Mouse (Mus musculus): ENCODE results near the gene Rnf216. TPM values are rescaled to one million over a fixed set of nuclear protein-coding genes. Genes with fewer than 3 reads are reported as not detected.
"Not testable (repeated sequence)": the region's sequence is repeated elsewhere in the genome, so short reads cannot be mapped to it uniquely, and the experiment has no call there.

Rnf216 gene
- polyA plus RNA-seq, 1 experiment from 2014 or later: 14.6 TPM

GRCm38 (mm10) chr5:143134216-143135010 is 21.6 kb upstream of the Rnf216 start:
- not testable (repeated sequence) for H3K36me3 ChIP-seq (ENCODE audit: control insufficient read depth, insufficient read depth); H3K4me1 ChIP-seq (ENCODE audit: control insufficient read depth, low read depth, low read length); ATAC-seq (ENCODE audit: low read depth); H3K4me2 ChIP-seq (ENCODE audit: low read depth, low read length); H3K4me3 ChIP-seq (ENCODE audit: low read depth, low read length); H3K27ac ChIP-seq (ENCODE audit: low read length); H3K9ac ChIP-seq (ENCODE audit: low read depth, low read length); H3K9me3 ChIP-seq (replicated peaks; ENCODE audit: control insufficient read depth, low read length); H3K27me3 ChIP-seq (ENCODE audit: control insufficient read depth, insufficient read depth, low read depth, low read length)
- WGBS (ENCODE audit: insufficient replicate concordance): 75% methylated on average over 3 of the region's 6 CpGs

GRCm38 (mm10) chr5:143132935-143133514 is 20.2 kb upstream of the Rnf216 start:
- Histone ChIP-seq H3K4me3 (ENCODE audit: low read depth, low read length) (no peak overlapping the region), H3K27me3 (ENCODE audit: control insufficient read depth, insufficient read depth, low read depth, low read length) (no peaks in the 10 kb centered on the region), H3K4me1 (ENCODE audit: control insufficient read depth, low read depth, low read length) (peaks cover 4% of the 10 kb centered on the region; the same call in 1 of the 2 replicates), H3K9me3 (replicated peaks; ENCODE audit: control insufficient read depth, low read length) (no peaks in the 10 kb centered on the region), H3K4me2 (ENCODE audit: low read depth, low read length) (no peak overlapping the region), H3K27ac (ENCODE audit: low read length) (no peak overlapping the region), H3K9ac (ENCODE audit: low read depth, low read length) (no peak overlapping the region), H3K36me3 (ENCODE audit: control insufficient read depth, insufficient read depth) (no peaks in the 10 kb centered on the region)
- ATAC-seq (ENCODE audit: low read depth): no peak
- WGBS (ENCODE audit: insufficient replicate concordance): 17% methylated on average over 13 of the region's 13 CpGs

GRCm38 (mm10) chr5:143130342-143130741 is 17.5 kb upstream of the Rnf216 start:
- no peak overlapping the region for H3K9ac ChIP-seq (ENCODE audit: low read depth, low read length)
- no peak for ATAC-seq (ENCODE audit: low read depth)
- H3K4me3 ChIP-seq (ENCODE audit: low read depth, low read length): no peak overlapping the region
- H3K27ac ChIP-seq (ENCODE audit: low read length): no peak overlapping the region
- H3K9me3 ChIP-seq (replicated peaks; ENCODE audit: control insufficient read depth, low read length): no peaks in the 10 kb centered on the region
- no peaks in the 10 kb centered on the region for H3K36me3 ChIP-seq (ENCODE audit: control insufficient read depth, insufficient read depth)
- no peaks in the 10 kb centered on the region for H3K27me3 ChIP-seq (ENCODE audit: control insufficient read depth, insufficient read depth, low read depth, low read length)
- 71% methylated on average over 7 of the region's 7 CpGs for WGBS (ENCODE audit: insufficient replicate concordance)
- peaks cover 4% of the 10 kb centered on the region; the same call in 1 of the 2 replicates for H3K4me1 ChIP-seq (ENCODE audit: control insufficient read depth, low read depth, low read length)
- H3K4me2 ChIP-seq (ENCODE audit: low read depth, low read length): no peak overlapping the region

- H3K9ac ChIP-seq (ENCODE audit: low read depth, low read length): no peak overlapping the region
- H3K27ac ChIP-seq (ENCODE audit: low read length): no peak overlapping the region
- WGBS (ENCODE audit: insufficient replicate concordance): 85% methylated on average over 16 of the region's 16 CpGs
- no peaks in the 10 kb centered on the region for H3K9me3 ChIP-seq (replicated peaks; ENCODE audit: control insufficient read depth, low read length)
- no peaks in the 10 kb centered on the region for H3K36me3 ChIP-seq (ENCODE audit: control insufficient read depth, insufficient read depth)
- H3K4me3 ChIP-seq (ENCODE audit: low read depth, low read length): no peak overlapping the region
- H3K27me3 ChIP-seq (ENCODE audit: control insufficient read depth, insufficient read depth, low read depth, low read length): no peaks in the 10 kb centered on the region
- no peaks in the 10 kb centered on the region for H3K4me1 ChIP-seq (ENCODE audit: control insufficient read depth, low read depth, low read length)
- no peak for ATAC-seq (ENCODE audit: low read depth)
- H3K4me2 ChIP-seq (ENCODE audit: low read depth, low read length): no peak overlapping the region
Measured at GRCm38 (mm10) chr5:143129101-143129500, 16.3 kb upstream of the Rnf216 start.

GRCm38 (mm10) chr5:143127837-143128236 is 15.0 kb upstream of the Rnf216 start:
- H3K9me3 ChIP-seq (replicated peaks; ENCODE audit: control insufficient read depth, low read length): no peaks in the 10 kb centered on the region
- H3K27ac ChIP-seq (ENCODE audit: low read length): no peak overlapping the region
- WGBS (ENCODE audit: insufficient replicate concordance): 63% methylated on average over 8 of the region's 8 CpGs
- H3K4me1 ChIP-seq (ENCODE audit: control insufficient read depth, low read depth, low read length): no peaks in the 10 kb centered on the region
- H3K36me3 ChIP-seq (ENCODE audit: control insufficient read depth, insufficient read depth): no peaks in the 10 kb centered on the region
- no peak for ATAC-seq (ENCODE audit: low read depth)
- no peak overlapping the region for H3K9ac ChIP-seq (ENCODE audit: low read depth, low read length)
- no peaks in the 10 kb centered on the region for H3K27me3 ChIP-seq (ENCODE audit: control insufficient read depth, insufficient read depth, low read depth, low read length)
- no peak overlapping the region for H3K4me3 ChIP-seq (ENCODE audit: low read depth, low read length)
- no peak overlapping the region for H3K4me2 ChIP-seq (ENCODE audit: low read depth, low read length)

GRCm38 (mm10) chr5:143126908-143127307 is 14.1 kb upstream of the Rnf216 start:
- Histone ChIP-seq H3K36me3 (ENCODE audit: control insufficient read depth, insufficient read depth) (no peaks in the 10 kb centered on the region), H3K27me3 (ENCODE audit: control insufficient read depth, insufficient read depth, low read depth, low read length) (no peaks in the 10 kb centered on the region)
- no peak for ATAC-seq (ENCODE audit: low read depth)

GRCm38 (mm10) chr5:143126089-143126488 is 13.3 kb upstream of the Rnf216 start:
- Histone ChIP-seq H3K4me3 (ENCODE audit: low read depth, low read length) (no peak overlapping the region), H3K36me3 (ENCODE audit: control insufficient read depth, insufficient read depth) (no peaks in the 10 kb centered on the region), H3K4me2 (ENCODE audit: low read depth, low read length) (no peak overlapping the region), H3K27ac (ENCODE audit: low read length) (no peak overlapping the region), H3K9ac (ENCODE audit: low read depth, low read length) (no peak overlapping the region), H3K27me3 (ENCODE audit: control insufficient read depth, insufficient read depth, low read depth, low read length) (no peaks in the 10 kb centered on the region), H3K4me1 (ENCODE audit: control insufficient read depth, low read depth, low read length) (no peaks in the 10 kb centered on the region), H3K9me3 (replicated peaks; ENCODE audit: control insufficient read depth, low read length) (no peaks in the 10 kb centered on the region)
- no peak for ATAC-seq (ENCODE audit: low read depth)
- WGBS (ENCODE audit: insufficient replicate concordance): 71% methylated on average over 9 of the region's 9 CpGs

More at GRCm38 (mm10) chr5:143126908-143127307, 14.1 kb upstream of the Rnf216 start:
- Histone ChIP-seq H3K9ac (ENCODE audit: low read depth, low read length) (no peak overlapping the region), H3K9me3 (replicated peaks; ENCODE audit: control insufficient read depth, low read length) (no peaks in the 10 kb centered on the region), H3K4me2 (ENCODE audit: low read depth, low read length) (no peak overlapping the region), H3K27ac (ENCODE audit: low read length) (no peak overlapping the region), H3K4me1 (ENCODE audit: control insufficient read depth, low read depth, low read length) (no peaks in the 10 kb centered on the region), H3K4me3 (ENCODE audit: low read depth, low read length) (no peak overlapping the region)
- WGBS (ENCODE audit: insufficient replicate concordance): 56% methylated on average over 4 of the region's 4 CpGs

- no peak for ATAC-seq (ENCODE audit: low read depth)
- no peaks in the 10 kb centered on the region for H3K27me3 ChIP-seq (ENCODE audit: control insufficient read depth, insufficient read depth, low read depth, low read length)
- WGBS (ENCODE audit: insufficient replicate concordance): 59% methylated on average over 7 of the region's 7 CpGs
- no peak overlapping the region for H3K27ac ChIP-seq (ENCODE audit: low read length)
- H3K9ac ChIP-seq (ENCODE audit: low read depth, low read length): no peak overlapping the region
- H3K9me3 ChIP-seq (replicated peaks; ENCODE audit: control insufficient read depth, low read length): no peaks in the 10 kb centered on the region
- H3K4me3 ChIP-seq (ENCODE audit: low read depth, low read length): no peak overlapping the region
- no peak overlapping the region for H3K4me2 ChIP-seq (ENCODE audit: low read depth, low read length)
- H3K36me3 ChIP-seq (ENCODE audit: control insufficient read depth, insufficient read depth): no peaks in the 10 kb centered on the region
- no peaks in the 10 kb centered on the region for H3K4me1 ChIP-seq (ENCODE audit: control insufficient read depth, low read depth, low read length)
Measured at GRCm38 (mm10) chr5:143125601-143126000, 12.8 kb upstream of the Rnf216 start.

GRCm38 (mm10) chr5:143124805-143125378 is 12.1 kb upstream of the Rnf216 start:
- H3K27ac ChIP-seq (ENCODE audit: low read length): no peak overlapping the region
- H3K4me2 ChIP-seq (ENCODE audit: low read depth, low read length): no peak overlapping the region
- H3K9ac ChIP-seq (ENCODE audit: low read depth, low read length): no peak overlapping the region
- no peaks in the 10 kb centered on the region for H3K27me3 ChIP-seq (ENCODE audit: control insufficient read depth, insufficient read depth, low read depth, low read length)
- H3K36me3 ChIP-seq (ENCODE audit: control insufficient read depth, insufficient read depth): no peaks in the 10 kb centered on the region
- no peak for ATAC-seq (ENCODE audit: low read depth)
- WGBS (ENCODE audit: insufficient replicate concordance): 57% methylated on average over 4 of the region's 4 CpGs
- no peaks in the 10 kb centered on the region for H3K4me1 ChIP-seq (ENCODE audit: control insufficient read depth, low read depth, low read length)
- no peak overlapping the region for H3K4me3 ChIP-seq (ENCODE audit: low read depth, low read length)
- no peaks in the 10 kb centered on the region for H3K9me3 ChIP-seq (replicated peaks; ENCODE audit: control insufficient read depth, low read length)

All from liver, embryonic 16.5 days (tissue).